Mouse (Mus musculus) MEL (cell line): ENCODE data around the gene Timeless. TPM values are rescaled to one million over a fixed set of nuclear protein-coding genes. Genes with fewer than 3 reads are reported as not detected.
A peak's percentile ranks its signal among the peaks of the same experiment; 100 is the strongest.

Source experiments
- DNase-seq: peaks from one replicate; pipeline ENCODE4 v3.0.0; 2011; ENCODE audit warnings: low read depth, low spot score
- H3K27ac ChIP-seq: 2 replicates; pipeline ENCODE4 v1.5.1; 2012; ENCODE audit warnings: low read depth, mild to moderate bottlenecking, control low read depth, low read length, moderate library complexity; ENCODE audit not compliant: control insufficient read depth
- H3K27me3 ChIP-seq, 2 experiments: fragments of 150-350 bp in 1 of 2; sonication (generic) in 1 of 2; 2 replicates each; pipeline ENCODE4 v1.6.1; 2012; ENCODE audit warnings: low read length in 2 of 2, mild to moderate bottlenecking in 2 of 2, improper control_type of control experiment in 1 of 2, moderate library complexity in 1 of 2; ENCODE audit not compliant: insufficient read depth in 2 of 2, control insufficient read depth in 1 of 2
- H3K36me3 ChIP-seq, 2 experiments: 2 replicates each; pipeline ENCODE4 v1.6.1; 2012 to 2014; ENCODE audit warnings: low read length in 2 of 2, improper control_type of control experiment in 1 of 2, inconsistent platforms in 1 of 2, mild to moderate bottlenecking in 1 of 2; ENCODE audit not compliant: insufficient read depth in 2 of 2, control insufficient read depth in 1 of 2
- H3K4me1 ChIP-seq, 2 experiments: fragments of 150-350 bp in 1 of 2; sonication (generic) in 1 of 2; 2 replicates each; pipeline ENCODE4 v1.6.1; 2012; ENCODE audit warnings: low read length in 2 of 2, improper control_type of control experiment in 1 of 2, mild to moderate bottlenecking in 1 of 2; ENCODE audit not compliant: insufficient read depth in 2 of 2, control insufficient read depth in 1 of 2
- H3K4me3 ChIP-seq, 2 experiments: fragments of 150-350 bp in 1 of 2; sonication (generic) in 1 of 2; 2 replicates each; pipeline ENCODE4 v1.5.1; 2012; ENCODE audit warnings: low read depth in 2 of 2, low read length in 2 of 2, mild to moderate bottlenecking in 2 of 2, moderate library complexity in 2 of 2, control low read depth in 1 of 2, improper control_type of control experiment in 1 of 2; ENCODE audit not compliant: control insufficient read depth in 1 of 2, insufficient read depth in 1 of 2
- H3K79me2 ChIP-seq: 2 replicates; pipeline ENCODE4 v1.6.1; 2012; ENCODE audit warnings: mild to moderate bottlenecking, low read length, moderate library complexity; ENCODE audit not compliant: control insufficient read depth, poor library complexity, insufficient read depth
- H3K9ac ChIP-seq: 2 replicates; pipeline ENCODE4 v1.6.1; 2012; ENCODE audit warnings: low read depth, mild to moderate bottlenecking, control low read depth, low read length, moderate library complexity; ENCODE audit not compliant: control insufficient read depth, poor library complexity, severe bottlenecking
- H3K9me3 ChIP-seq: fragments of 150-350 bp; sonication (generic); replicated peaks from 2 replicates; pipeline ENCODE4 v1.6.1; 2012; ENCODE audit warnings: mild to moderate bottlenecking, low read length, improper control_type of control experiment, moderate library complexity; ENCODE audit not compliant: insufficient read depth
- BHLHE40 ChIP-seq: IDR thresholded peaks from 2 replicates; pipeline ENCODE4 v1.6.1; 2012; ENCODE audit warnings: low read depth, mild to moderate bottlenecking, inconsistent platforms, low read length, improper control_type of control experiment, borderline replicate concordance
- CHD1 ChIP-seq: IDR thresholded peaks from 2 replicates; pipeline ENCODE4 v1.6.1; 2012; ENCODE audit warnings: low read depth, mild to moderate bottlenecking, inconsistent platforms, low read length, improper control_type of control experiment
- CTCF ChIP-seq, 3 experiments: IDR thresholded peaks in 2 of 3; conservative IDR thresholded peaks in 1 of 3; 2 replicates each; pipeline ENCODE4 v1.5.1; 2011 to 2012; ENCODE audit warnings: low read length in 3 of 3, low read depth in 2 of 3, mild to moderate bottlenecking in 2 of 3, improper control_type of control experiment in 1 of 3, inconsistent platforms in 1 of 3, mixed read lengths in 1 of 3, moderate library complexity in 1 of 3; ENCODE audit not compliant: control insufficient read depth in 1 of 3, insufficient read depth in 1 of 3, poor library complexity in 1 of 3, severe bottlenecking in 1 of 3
- E2F4 ChIP-seq: IDR thresholded peaks from 2 replicates; pipeline ENCODE4 v1.6.1; 2011; ENCODE audit warnings: low read depth, low read length, improper control_type of control experiment, borderline replicate concordance
- ELF1 ChIP-seq: IDR thresholded peaks from 2 replicates; pipeline ENCODE4 v1.6.1; 2014; ENCODE audit warnings: low read depth, mild to moderate bottlenecking, inconsistent platforms, low read length, improper control_type of control experiment, moderate library complexity
- EP300 ChIP-seq, 2 experiments: IDR thresholded peaks; 2 replicates each; pipeline ENCODE4 v1.6.1; 2011; ENCODE audit warnings: improper control_type of control experiment in 2 of 2, low read length in 2 of 2, low read depth in 1 of 2, mild to moderate bottlenecking in 1 of 2
- ETS1 ChIP-seq: IDR thresholded peaks from 2 replicates; pipeline ENCODE4 v1.6.1; 2012; ENCODE audit warnings: low read depth, mild to moderate bottlenecking, inconsistent platforms, low read length, improper control_type of control experiment, moderate library complexity
- GATA1 ChIP-seq: IDR thresholded peaks from 2 replicates; pipeline ENCODE4 v1.6.1; 2011; ENCODE audit warnings: low read depth, low read length, improper control_type of control experiment
- HCFC1 ChIP-seq: IDR thresholded peaks from 2 replicates; pipeline ENCODE4 v1.6.1; 2012; ENCODE audit warnings: low read depth, mild to moderate bottlenecking, inconsistent platforms, low read length, improper control_type of control experiment, moderate library complexity
- JUND ChIP-seq: IDR thresholded peaks from 2 replicates; pipeline ENCODE4 v1.6.1; 2011; ENCODE audit warnings: low read depth, mild to moderate bottlenecking, improper control_type of control experiment, low read length
- MEF2A ChIP-seq: IDR thresholded peaks from 2 replicates; pipeline ENCODE4 v1.6.1; 2014; ENCODE audit warnings: low read depth, mild to moderate bottlenecking, inconsistent platforms, low read length, improper control_type of control experiment; ENCODE audit not compliant: poor library complexity, insufficient replicate concordance, severe bottlenecking; ENCODE audit errors: extremely low read depth
- MXI1 ChIP-seq: IDR thresholded peaks from 2 replicates; pipeline ENCODE4 v1.6.1; 2011; ENCODE audit warnings: mild to moderate bottlenecking, low read depth, low read length, improper control_type of control experiment
- MYB ChIP-seq: IDR thresholded peaks from 2 replicates; pipeline ENCODE4 v1.6.1; 2011; ENCODE audit warnings: mild to moderate bottlenecking, low read depth, low read length, improper control_type of control experiment
- NRF1 ChIP-seq: IDR thresholded peaks from 2 replicates; pipeline ENCODE4 v1.6.1; 2014; ENCODE audit warnings: low read depth, mild to moderate bottlenecking, inconsistent platforms, low read length, improper control_type of control experiment, moderate library complexity; ENCODE audit not compliant: poor library complexity, insufficient read depth, severe bottlenecking
- POLR2A ChIP-seq, 2 experiments: IDR thresholded peaks; 2 replicates each; pipeline ENCODE4 v1.6.1; 2011 to 2012; ENCODE audit warnings: low read length in 2 of 2, mild to moderate bottlenecking in 2 of 2, control low read depth in 1 of 2, improper control_type of control experiment in 1 of 2, low read depth in 1 of 2, moderate library complexity in 1 of 2; ENCODE audit not compliant: control insufficient read depth in 1 of 2, insufficient read depth in 1 of 2, poor library complexity in 1 of 2
- POLR2AphosphoS2 ChIP-seq: IDR thresholded peaks from 2 replicates; pipeline ENCODE4 v1.6.1; 2011; ENCODE audit warnings: low read length, improper control_type of control experiment
- POLR2AphosphoS5 ChIP-seq: IDR thresholded peaks from 2 replicates; pipeline ENCODE4 v1.6.1; 2012; ENCODE audit warnings: low read depth, borderline replicate concordance, mild to moderate bottlenecking, inconsistent platforms, low read length, moderate library complexity, mixed read lengths
- RAD21 ChIP-seq: IDR thresholded peaks from 2 replicates; pipeline ENCODE4 v1.6.1; 2011; ENCODE audit warnings: mild to moderate bottlenecking, low read depth, low read length, improper control_type of control experiment
- RCOR1 ChIP-seq: IDR thresholded peaks from 2 replicates; pipeline ENCODE4 v1.6.1; 2012; ENCODE audit warnings: low read depth, mild to moderate bottlenecking, inconsistent platforms, low read length, improper control_type of control experiment
- SIN3A ChIP-seq: IDR thresholded peaks from 2 replicates; pipeline ENCODE4 v1.6.1; 2012; ENCODE audit warnings: low read length, improper control_type of control experiment, inconsistent platforms
- SMC3 ChIP-seq: IDR thresholded peaks from 2 replicates; pipeline ENCODE4 v1.6.1; 2011; ENCODE audit warnings: low read depth, low read length, improper control_type of control experiment
- TAL1 ChIP-seq: IDR thresholded peaks from 2 replicates; pipeline ENCODE4 v1.6.1; 2012; ENCODE audit warnings: mild to moderate bottlenecking, inconsistent platforms, low read length, moderate library complexity, mixed read lengths
- TBP ChIP-seq: IDR thresholded peaks from 2 replicates; pipeline ENCODE4 v1.8.0; 2011; ENCODE audit warnings: low read depth, low read length, improper control_type of control experiment
- TCF12 ChIP-seq: IDR thresholded peaks from 2 replicates; pipeline ENCODE4 v1.6.1; 2014; ENCODE audit warnings: low read depth, mild to moderate bottlenecking, inconsistent platforms, low read length, improper control_type of control experiment, moderate library complexity
- USF1 ChIP-seq: IDR thresholded peaks from 2 replicates; pipeline ENCODE4 v1.6.1; 2014; ENCODE audit warnings: low read depth, mild to moderate bottlenecking, inconsistent platforms, low read length, improper control_type of control experiment, moderate library complexity
- ZC3H11A ChIP-seq: IDR thresholded peaks from 2 replicates; pipeline ENCODE4 v1.6.1; 2012; ENCODE audit warnings: low read depth, mild to moderate bottlenecking, inconsistent platforms, low read length, improper control_type of control experiment
- ZKSCAN1 ChIP-seq: IDR thresholded peaks from 2 replicates; pipeline ENCODE4 v1.6.1; 2012; ENCODE audit warnings: low read depth, mild to moderate bottlenecking, inconsistent platforms, low read length, improper control_type of control experiment, moderate library complexity
- ZMIZ1 ChIP-seq: IDR thresholded peaks from 2 replicates; pipeline ENCODE4 v1.6.1; 2012; ENCODE audit warnings: low read depth, mild to moderate bottlenecking, inconsistent platforms, low read length, improper control_type of control experiment, moderate library complexity
- ZNF384 ChIP-seq: IDR thresholded peaks from 2 replicates; pipeline ENCODE4 v1.6.1; 2012; ENCODE audit warnings: low read depth, mild to moderate bottlenecking, inconsistent platforms, low read length, improper control_type of control experiment
- polyA plus RNA-seq, 2 experiments: library from polyadenylated mRNA; stranded (reverse) in 1 of 2; unstranded in 1 of 2; fragments of >175 nt in 1 of 2; fragments of >200 nt in 1 of 2; gene quantifications; 2 replicates each; pipeline versions ENCODE4 v1.2.1 to v1.2.4; 2012; ENCODE audit warnings: low replicate concordance in 2 of 2, low read depth in 1 of 2; ENCODE audit not compliant: insufficient read length in 2 of 2, insufficient read depth in 1 of 2, missing spikeins in 1 of 2
- total RNA-seq: library from RNA; depleted of rRNA; stranded (reverse); fragments of 300-350 nt; gene quantifications from 2 replicates; pipeline ENCODE4 v1.2.3, GENCODE M21; 2012

Timeless gene
- total and polyA plus RNA-seq, 3 experiments, result 49.3 to 627 (median 89.8) TPM

DNA sequence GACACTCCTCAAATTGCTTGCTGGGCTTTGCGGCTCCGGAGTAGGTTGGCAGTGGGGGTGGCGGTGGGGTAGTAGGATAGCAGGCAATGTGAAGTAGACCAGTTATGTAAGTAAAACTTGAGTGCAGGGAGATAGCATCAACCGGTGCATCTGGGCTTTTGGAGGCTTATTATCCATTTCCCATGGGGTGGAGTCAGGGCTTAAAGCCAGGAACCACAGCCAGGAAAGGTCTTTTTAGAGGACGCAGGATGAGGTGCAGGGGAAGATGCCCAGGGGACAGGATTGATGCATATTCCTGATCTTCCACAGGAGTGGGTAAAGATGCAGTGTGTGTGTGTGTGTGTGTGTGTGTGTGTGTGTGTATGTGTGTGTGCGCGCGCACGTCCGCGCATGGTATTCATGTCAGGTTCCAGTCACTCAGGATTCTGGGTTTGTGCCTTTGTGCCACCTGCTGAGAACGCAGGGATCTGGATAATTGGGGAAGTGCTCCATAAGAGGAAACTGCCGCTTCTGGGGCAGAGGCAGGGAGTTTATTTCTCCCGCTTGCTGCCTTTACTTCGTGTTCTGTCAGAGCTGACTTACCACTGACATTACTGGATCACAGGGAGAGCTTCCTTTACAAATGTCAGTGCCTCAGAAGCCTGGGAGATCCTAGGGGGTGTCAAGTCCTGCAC is 6.1 kb downstream of the Timeless start:
- peak; percentile 65 for DNase-seq
- no peak for TF ChIP-seq ZC3H11A
- no peak for TF ChIP-seq MEF2A
- TF ChIP-seq MYB, result no peak
- TF ChIP-seq POLR2AphosphoS2, result no peak
- TF ChIP-seq ELF1, result no peak
- 0 out of 2 replicates have a peak, but pooled peaks have one; percentile 8 for TF ChIP-seq RCOR1
- no peak for TF ChIP-seq HCFC1
- no peak for TF ChIP-seq GATA1
- no peak for TF ChIP-seq CTCF (IDR thresholded peaks at IDR 0.05 in 2 of 3, conservative IDR thresholded peaks at IDR 0.05 in 1 of 3; ENCODE audit: control insufficient read depth in 1 of 3, insufficient read depth in 1 of 3, low read depth in 2 of 3, low read length in 3 of 3, poor library complexity in 1 of 3, severe bottlenecking in 1 of 3)
- peak; percentile 30 to 36; a peak in 2 of 4 replicates for TF ChIP-seq EP300 (IDR thresholded peaks at IDR 0.05; ENCODE audit: low read depth in 1 of 2, low read length in 2 of 2)
- TF ChIP-seq E2F4, result no peak
- peak; percentile 63 for TF ChIP-seq ETS1
- TF ChIP-seq JUND, result no peak
- TF ChIP-seq ZKSCAN1, result no peak
- TF ChIP-seq CHD1, result no peak
- TF ChIP-seq MXI1, result no peak
- no peak for TF ChIP-seq USF1
- 0 out of 2 replicates have a peak, but pooled peaks have one; percentile 29 for TF ChIP-seq TCF12
- TF ChIP-seq ZMIZ1, result no peak
- TF ChIP-seq SMC3, result no peak
- TF ChIP-seq BHLHE40, result no peak
- no peak for TF ChIP-seq TAL1
- TF ChIP-seq POLR2AphosphoS5, result no peak
- TF ChIP-seq NRF1, result no peak
- TF ChIP-seq RAD21, result no peak
- no peak for TF ChIP-seq TBP
- no peak for TF ChIP-seq ZNF384
- no peak; a peak in 1 of 4 replicates for TF ChIP-seq POLR2A (IDR thresholded peaks at IDR 0.05; ENCODE audit: control insufficient read depth in 1 of 2, insufficient read depth in 1 of 2, low read depth in 1 of 2, low read length in 2 of 2, poor library complexity in 1 of 2)
- no peak; the same call in 1 of the 2 replicates for TF ChIP-seq SIN3A
- Histone ChIP-seq H3K9me3 (no peaks in the 10 kb centered on the region), H3K9ac (no peak overlapping the region; the same call in 1 of the 2 replicates), H3K27me3 (no peaks in the 10 kb centered on the region), H3K79me2 (peaks cover 8% of the 10 kb centered on the region; the same call in 1 of the 2 replicates), H3K27ac (peak overlapping the region; percentile 22; the same call in 1 of the 2 replicates), H3K4me3 (no peak overlapping the region), H3K36me3 (peaks cover 2 to 32% of the 10 kb centered on the region in 2 experiments; a peak in 3 of 4 replicates), H3K4me1 (peaks cover 22 to 30% of the 10 kb centered on the region in 2 experiments)
